9 mouse cellular contexts compared by ENCODE assay signal in genomic region chr6:149139471-149139870, GRCm38 (mm10). TPM values are rescaled to one million over a fixed set of nuclear protein-coding genes. Genes with fewer than 3 reads are reported as not detected.
DNase-seq lines count a peak whose midpoint lies in the region; ATAC-seq and TF ChIP-seq lines count a peak whose summit lies in the region.
"Had no signal": no experiment of that assay in that cellular context is flagged by ENCODE, and none has a peak within 500 bp of the region (broad histone marks: within the 10 kb centered on the region; RNA-seq: fewer than 3 reads in every experiment).

TSS of gene Etfbkmt (plus strand) at chr6:149139849.

- ATAC-seq in lung, embryonic 15.5 days (ENCODE audit: borderline replicate concordance, extremely low read depth, low FRiP score, low TSS enrichment), result no peak
- no peak for ATAC-seq in embryonic facial prominence, embryonic 13.5 days (ENCODE audit: insufficient number of reproducible peaks, insufficient read depth, low FRiP score, low TSS enrichment, low read depth)
- ATAC-seq in inflammation-experienced regulatory T-cells, adult 6 months, result no peak
- no peak for ATAC-seq in stomach, embryonic 14.5 days (ENCODE audit: insufficient number of reproducible peaks, insufficient read depth, low FRiP score, low read depth)
- ATAC-seq in hindbrain, postnatal 0 days, result no peak

- 0 out of 2 replicates have a peak, but pooled peaks cover 5% of the 10 kb centered on the region for H3K36me3 ChIP-seq in lung, embryonic 15.5 days
- peaks cover 4% of the 10 kb centered on the region for H3K36me3 ChIP-seq in embryonic facial prominence, embryonic 13.5 days
- H3K36me3 ChIP-seq in stomach, embryonic 14.5 days (ENCODE audit: control insufficient read depth, insufficient read depth, low read length), result 0 out of 2 replicates have a peak, but pooled peaks cover 2% of the 10 kb centered on the region
- H3K36me3 ChIP-seq in hindbrain, postnatal 0 days (ENCODE audit: insufficient read depth, low read length), result no peaks in the 10 kb centered on the region
- H3K36me3 ChIP-seq: neural tube, embryonic 15.5 days had no signal

- WGBS in lung, embryonic 15.5 days, result 70% methylated on average over 1 of the region's 1 CpGs
- 70% methylated on average over 1 of the region's 1 CpGs for WGBS in embryonic facial prominence, embryonic 13.5 days
- WGBS in stomach, embryonic 14.5 days, result 88% methylated on average over 1 of the region's 1 CpGs
- WGBS in hindbrain, postnatal 0 days, result 77% methylated on average over 1 of the region's 1 CpGs

- no peak within 1 kb of the TSS for H3K4me3 ChIP-seq in lung, embryonic 15.5 days
- no peak within 1 kb of the TSS for H3K4me3 ChIP-seq in embryonic facial prominence, embryonic 13.5 days
- H3K4me3 ChIP-seq in stomach, embryonic 14.5 days (ENCODE audit: low read depth, low read length), result no peak within 1 kb of the TSS
- H3K4me3 ChIP-seq in hindbrain, postnatal 0 days (ENCODE audit: low read length), result no peak within 1 kb of the TSS

- no peak for TF ChIP-seq CTCF in hindbrain, postnatal 0 days (IDR thresholded peaks at IDR 0.05; ENCODE audit: low read depth)

- no peaks in the 10 kb centered on the region for H3K9me3 ChIP-seq in lung, embryonic 15.5 days
- no peaks in the 10 kb centered on the region for H3K9me3 ChIP-seq in embryonic facial prominence, embryonic 13.5 days
- 0 out of 2 replicates have a peak, but pooled peaks cover 5% of the 10 kb centered on the region for H3K9me3 ChIP-seq in stomach, embryonic 14.5 days (ENCODE audit: control insufficient read depth, low read depth, low read length)
- H3K9me3 ChIP-seq in hindbrain, postnatal 0 days (ENCODE audit: low read length), result no peaks in the 10 kb centered on the region
- H3K9me3 ChIP-seq: neural tube, embryonic 15.5 days had no signal

- no peak within 1 kb of the TSS for H3K9ac ChIP-seq in lung, embryonic 15.5 days
- H3K9ac ChIP-seq in embryonic facial prominence, embryonic 13.5 days, result no peak within 1 kb of the TSS
- H3K9ac ChIP-seq in stomach, embryonic 14.5 days (replicated peaks; ENCODE audit: low read depth, low read length), result no peak within 1 kb of the TSS
- no peak within 1 kb of the TSS for H3K9ac ChIP-seq in hindbrain, postnatal 0 days (replicated peaks; ENCODE audit: low read length)

- no peaks in the 10 kb centered on the region for H3K27me3 ChIP-seq in lung, embryonic 15.5 days
- H3K27me3 ChIP-seq in embryonic facial prominence, embryonic 13.5 days, result no peaks in the 10 kb centered on the region
- no peaks in the 10 kb centered on the region for H3K27me3 ChIP-seq in stomach, embryonic 14.5 days (ENCODE audit: control insufficient read depth, insufficient read depth, low read length)
- no peaks in the 10 kb centered on the region for H3K27me3 ChIP-seq in hindbrain, postnatal 0 days (ENCODE audit: insufficient read depth, low read length)
- H3K27me3 ChIP-seq: neural tube, embryonic 15.5 days had no signal

- no peak for DNase-seq in lung, postnatal 25 days (ENCODE audit: low spot score)
- no peak for DNase-seq in spleen, postnatal 4 days (ENCODE audit: low spot score in 2 of 2)
- DNase-seq in hindbrain, postnatal 0 days (ENCODE audit: low spot score), result no peak
- no peak for DNase-seq in spleen, adult 12 weeks (ENCODE audit: low spot score)

- no peak within 1 kb of the TSS for H3K4me2 ChIP-seq in lung, embryonic 15.5 days
- H3K4me2 ChIP-seq in embryonic facial prominence, embryonic 13.5 days, result no peak within 1 kb of the TSS
- H3K4me2 ChIP-seq in stomach, embryonic 14.5 days (replicated peaks; ENCODE audit: low read depth, low read length), result no peak within 1 kb of the TSS
- no peak within 1 kb of the TSS for H3K4me2 ChIP-seq in hindbrain, postnatal 0 days (ENCODE audit: low read depth, low read length)

- no peak within 1 kb of the TSS for H3K27ac ChIP-seq in lung, embryonic 15.5 days
- no peak within 1 kb of the TSS for H3K27ac ChIP-seq in embryonic facial prominence, embryonic 13.5 days
- H3K27ac ChIP-seq in stomach, embryonic 14.5 days (ENCODE audit: low read length), result no peak within 1 kb of the TSS
- no peak within 1 kb of the TSS for H3K27ac ChIP-seq in hindbrain, postnatal 0 days
- H3K27ac ChIP-seq: neural tube, embryonic 15.5 days had no signal

- H3K4me1 ChIP-seq in lung, embryonic 15.5 days, result peaks cover 8% of the 10 kb centered on the region; the same call in 1 of the 2 replicates
- H3K4me1 ChIP-seq in embryonic facial prominence, embryonic 13.5 days, result peaks cover 7% of the 10 kb centered on the region; the same call in 1 of the 2 replicates
- H3K4me1 ChIP-seq in stomach, embryonic 14.5 days (ENCODE audit: control insufficient read depth, insufficient read depth, low read length), result 0 out of 2 replicates have a peak, but pooled peaks cover under 1% of the 10 kb centered on the region
- H3K4me1 ChIP-seq in hindbrain, postnatal 0 days (ENCODE audit: insufficient read depth, low read length), result no peaks in the 10 kb centered on the region

RNA-seq across cellular contexts. Expression of gene Etfbkmt, which starts in this region (rescaled TPM):
- polyA plus RNA-seq in lung, embryonic 15.5 days (2015; fragmentation: Nextera tagmentation; extraction: Ambion mirVana), result 14.6 and 16.2 TPM in 2 replicates
- polyA plus RNA-seq in embryonic facial prominence, embryonic 13.5 days (2015; fragmentation: Nextera tagmentation; extraction: Ambion mirVana), result 13.7 and 21.2 TPM in 2 replicates
- 10 to 100 TPM; 42.0 to 73.9 (median 68.8) TPM for polyA plus RNA-seq in inflammation-experienced regulatory T-cells, adult 6 months (2017; shearing (Covaris generic))
- polyA plus RNA-seq in stomach, embryonic 14.5 days (2014; fragmentation: Nextera tagmentation; extraction: Ambion mirVana), result 18.8 and 19.1 TPM in 2 replicates
- 3.0 and 4.9 TPM in 2 replicates for total RNA-seq in hindbrain, postnatal 0 days (2014; rRNA removed)
- polyA plus RNA-seq in hindbrain, postnatal 0 days (2015; fragmentation: Nextera tagmentation; extraction: Ambion mirVana), result 6.6 TPM in 2 replicates
